Mouse (Mus musculus): ENCODE results near the gene Plekhg5. TPM values are rescaled to one million over a fixed set of nuclear protein-coding genes. Genes with fewer than 3 reads are reported as not detected.

Gene Plekhg5
- polyA plus RNA-seq, 1 experiment from 2014 or later, result 8.9 TPM

GRCm38 (mm10) chr4:152140441-152140840 lies 68.1 kb downstream of the Plekhg5 start:
- Histone ChIP-seq H3K36me3 (ENCODE audit: control insufficient read depth, insufficient read depth, low read length) (no peaks in the 10 kb centered on the region), H3K9ac (ENCODE audit: low read depth, low read length) (no peak overlapping the region), H3K27ac (ENCODE audit: low read depth, low read length) (no peak overlapping the region), H3K4me3 (ENCODE audit: low read depth, low read length) (no peak overlapping the region), H3K9me3 (ENCODE audit: control insufficient read depth, low read length) (no peaks in the 10 kb centered on the region), H3K4me2 (no peak overlapping the region), H3K4me1 (replicated peaks; ENCODE audit: control insufficient read depth, insufficient read depth, low read length) (peaks cover 8% of the 10 kb centered on the region), H3K27me3 (replicated peaks; ENCODE audit: control insufficient read depth, insufficient read depth, low read length) (peaks cover 12% of the 10 kb centered on the region)
- DNase-seq (ENCODE audit: low spot score) (no peak), ATAC-seq (replicated peaks; ENCODE audit: low FRiP score) (no peak)
- 28% methylated on average over 6 of the region's 6 CpGs for WGBS

DNA sequence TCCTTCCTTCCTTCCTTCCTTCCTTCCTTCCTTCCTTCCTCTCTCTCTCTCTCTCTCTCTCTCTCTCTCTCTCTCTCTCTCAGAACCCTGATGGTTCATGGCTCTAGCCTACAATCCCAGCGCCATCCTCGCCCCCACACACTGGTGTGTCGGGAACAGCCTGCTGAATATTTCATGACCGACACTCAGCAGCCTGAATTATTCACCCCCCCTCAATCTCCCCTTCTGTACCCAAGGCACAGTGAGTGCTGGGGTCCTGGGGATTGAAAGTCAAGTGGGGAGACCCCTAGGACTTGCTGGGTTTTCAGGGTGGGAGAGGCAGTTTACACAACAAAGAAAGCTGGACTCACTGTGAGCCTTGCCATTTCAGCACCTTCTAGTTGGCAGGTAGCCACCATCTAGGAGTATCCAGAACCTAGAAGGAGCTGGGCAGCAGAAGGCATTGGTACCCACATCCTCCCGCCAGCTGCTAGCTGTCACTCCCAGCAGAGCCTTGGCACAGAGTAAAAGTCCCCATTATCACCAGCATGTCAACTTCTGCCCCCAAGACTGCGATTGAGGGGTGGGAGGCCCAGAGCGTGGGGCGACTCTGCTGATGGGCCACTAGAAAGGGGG lies 69.3 kb downstream of the Plekhg5 start:
- ATAC-seq (replicated peaks; ENCODE audit: low FRiP score) (no peak), DNase-seq (ENCODE audit: low spot score) (no peak)
- H3K9ac ChIP-seq (ENCODE audit: low read depth, low read length), result no peak overlapping the region
- H3K4me2 ChIP-seq, result no peak overlapping the region
- peaks cover 12% of the 10 kb centered on the region for H3K27me3 ChIP-seq (replicated peaks; ENCODE audit: control insufficient read depth, insufficient read depth, low read length)
- no peak overlapping the region for H3K4me3 ChIP-seq (ENCODE audit: low read depth, low read length)
- peaks cover 8% of the 10 kb centered on the region for H3K4me1 ChIP-seq (replicated peaks; ENCODE audit: control insufficient read depth, insufficient read depth, low read length)
- H3K36me3 ChIP-seq (ENCODE audit: control insufficient read depth, insufficient read depth, low read length), result no peaks in the 10 kb centered on the region
- 78% methylated on average over 8 of the region's 8 CpGs for WGBS
- no peak overlapping the region for H3K27ac ChIP-seq (ENCODE audit: low read depth, low read length)
- no peaks in the 10 kb centered on the region for H3K9me3 ChIP-seq (ENCODE audit: control insufficient read depth, low read length)

DNA sequence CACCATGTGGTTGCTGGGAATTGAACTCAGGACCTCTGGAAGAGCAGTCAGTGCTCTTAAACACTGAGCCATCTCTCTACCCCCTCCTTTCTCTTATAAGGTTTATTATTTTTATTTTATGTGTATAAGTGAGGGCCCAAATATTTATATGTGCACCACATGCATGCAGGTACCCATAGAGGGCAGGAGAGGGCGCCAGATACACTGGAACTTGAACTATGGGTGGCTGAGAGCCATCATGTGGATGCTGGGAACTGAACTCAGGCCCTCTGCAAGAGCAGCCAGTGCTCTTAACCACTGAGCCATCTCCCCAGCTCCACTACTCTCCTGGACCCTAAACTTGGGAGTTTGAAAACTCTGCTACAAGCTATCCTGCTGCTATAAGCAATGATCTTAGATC lies 71.3 kb downstream of the Plekhg5 start:
- peaks cover 5% of the 10 kb centered on the region for H3K4me1 ChIP-seq (replicated peaks; ENCODE audit: control insufficient read depth, insufficient read depth, low read length)
- peaks cover 9% of the 10 kb centered on the region for H3K27me3 ChIP-seq (replicated peaks; ENCODE audit: control insufficient read depth, insufficient read depth, low read length)
- WGBS, result 33% methylated on average over 1 of the region's 1 CpGs
- ATAC-seq (replicated peaks; ENCODE audit: low FRiP score) (no peak), DNase-seq (ENCODE audit: low spot score) (no peak)
- no peak overlapping the region for H3K4me3 ChIP-seq (ENCODE audit: low read depth, low read length)
- H3K9me3 ChIP-seq (ENCODE audit: control insufficient read depth, low read length), result no peaks in the 10 kb centered on the region
- H3K27ac ChIP-seq (ENCODE audit: low read depth, low read length), result no peak overlapping the region
- H3K4me2 ChIP-seq, result no peak overlapping the region
- H3K36me3 ChIP-seq (ENCODE audit: control insufficient read depth, insufficient read depth, low read length), result no peaks in the 10 kb centered on the region
- no peak overlapping the region for H3K9ac ChIP-seq (ENCODE audit: low read depth, low read length)

- Histone ChIP-seq H3K9ac (ENCODE audit: low read depth, low read length) (no peak overlapping the region), H3K27me3 (replicated peaks; ENCODE audit: control insufficient read depth, insufficient read depth, low read length) (peaks cover 26% of the 10 kb centered on the region), H3K4me2 (no peak overlapping the region), H3K4me1 (replicated peaks; ENCODE audit: control insufficient read depth, insufficient read depth, low read length) (peaks cover 3% of the 10 kb centered on the region), H3K27ac (ENCODE audit: low read depth, low read length) (no peak overlapping the region), H3K36me3 (ENCODE audit: control insufficient read depth, insufficient read depth, low read length) (no peaks in the 10 kb centered on the region), H3K9me3 (ENCODE audit: control insufficient read depth, low read length) (no peaks in the 10 kb centered on the region), H3K4me3 (ENCODE audit: low read depth, low read length) (no peak overlapping the region)
- 59% methylated on average over 10 of the region's 10 CpGs for WGBS
- no peak for ATAC-seq (replicated peaks; ENCODE audit: low FRiP score)
- DNase-seq (ENCODE audit: low spot score), result no peak
Observed at GRCm38 (mm10) chr4:152145473-152145872, 73.2 kb downstream of the Plekhg5 start.

DNA sequence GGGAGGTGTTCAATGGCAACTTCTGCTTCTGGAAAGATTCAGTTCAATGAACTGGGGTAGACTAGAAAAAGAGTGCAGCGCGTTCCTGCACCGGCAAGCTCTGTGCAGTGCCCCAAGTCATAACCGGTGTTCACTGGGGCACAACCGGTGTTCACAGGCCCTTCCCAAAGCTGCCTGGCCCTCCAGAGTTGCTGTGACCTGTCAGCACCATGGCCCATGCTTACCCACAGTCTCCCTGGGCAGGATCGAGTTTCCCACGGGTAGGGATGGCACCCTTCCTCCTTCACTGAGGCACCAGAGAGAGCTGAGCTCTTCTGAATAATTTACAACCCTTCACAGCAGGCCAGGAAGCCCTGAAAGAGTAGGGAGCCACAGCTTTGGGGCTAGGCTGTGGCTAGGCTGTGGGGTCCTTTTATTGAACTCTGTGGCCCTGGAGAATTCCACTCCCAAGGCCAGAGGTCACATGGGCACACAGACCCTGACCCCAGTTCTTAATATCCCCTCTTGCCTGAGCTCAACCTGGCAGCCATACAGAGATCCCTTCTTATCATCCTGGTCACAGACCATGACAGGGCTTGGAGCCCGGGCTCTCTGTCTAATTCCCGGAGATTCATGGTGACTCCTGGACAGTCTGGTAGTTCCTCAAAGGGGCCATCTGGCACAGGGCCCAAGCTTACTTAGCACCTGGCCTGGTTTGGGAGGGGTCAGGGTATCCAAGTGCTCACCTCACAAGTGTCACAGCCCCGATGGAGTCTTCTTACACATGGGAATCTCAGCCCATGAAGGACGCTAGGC lies 73.9 kb downstream of the Plekhg5 start:
- DNase-seq (ENCODE audit: low spot score), result no peak
- ATAC-seq (replicated peaks; ENCODE audit: low FRiP score), result no peak
- 66% methylated on average over 11 of the region's 11 CpGs for WGBS

GRCm38 (mm10) chr4:152150546-152150945 lies 78.2 kb downstream of the Plekhg5 start:
- WGBS, result 43% methylated on average over 4 of the region's 4 CpGs
- no peaks in the 10 kb centered on the region for H3K36me3 ChIP-seq (ENCODE audit: control insufficient read depth, insufficient read depth, low read length)
- peaks cover 21% of the 10 kb centered on the region for H3K4me1 ChIP-seq (replicated peaks; ENCODE audit: control insufficient read depth, insufficient read depth, low read length)
- no peak overlapping the region for H3K4me3 ChIP-seq (ENCODE audit: low read depth, low read length)
- ATAC-seq (replicated peaks; ENCODE audit: low FRiP score) (no peak), DNase-seq (ENCODE audit: low spot score) (no peak)
- no peak overlapping the region for H3K9ac ChIP-seq (ENCODE audit: low read depth, low read length)
- H3K27ac ChIP-seq (ENCODE audit: low read depth, low read length), result no peak overlapping the region
- H3K27me3 ChIP-seq (replicated peaks; ENCODE audit: control insufficient read depth, insufficient read depth, low read length), result peaks cover 52% of the 10 kb centered on the region
- H3K9me3 ChIP-seq (ENCODE audit: control insufficient read depth, low read length), result no peaks in the 10 kb centered on the region
- no peak overlapping the region for H3K4me2 ChIP-seq

More for the DNA sequence above, 73.9 kb downstream of the Plekhg5 start:
- H3K4me1 ChIP-seq (replicated peaks; ENCODE audit: control insufficient read depth, insufficient read depth, low read length), result peaks cover 6% of the 10 kb centered on the region
- H3K36me3 ChIP-seq (ENCODE audit: control insufficient read depth, insufficient read depth, low read length), result no peaks in the 10 kb centered on the region
- H3K4me3 ChIP-seq (ENCODE audit: low read depth, low read length), result no peak overlapping the region
- H3K4me2 ChIP-seq, result no peak overlapping the region
- H3K27me3 ChIP-seq (replicated peaks; ENCODE audit: control insufficient read depth, insufficient read depth, low read length), result peaks cover 32% of the 10 kb centered on the region
- H3K9me3 ChIP-seq (ENCODE audit: control insufficient read depth, low read length), result no peaks in the 10 kb centered on the region
- no peak overlapping the region for H3K27ac ChIP-seq (ENCODE audit: low read depth, low read length)
- no peak overlapping the region for H3K9ac ChIP-seq (ENCODE audit: low read depth, low read length)

- peak; percentile 48; the same call in 1 of the 2 replicates for ATAC-seq (replicated peaks; ENCODE audit: low FRiP score)
Observed at GRCm38 (mm10) chr4:152151451-152151965, 79.2 kb downstream of the Plekhg5 start.

GRCm38 (mm10) chr4:152151966-152152544 lies 79.8 kb downstream of the Plekhg5 start, which contains the start of gene Espn:
Gene Espn (minus strand): TSS chr4:152152371.
- Histone ChIP-seq H3K27ac (ENCODE audit: low read depth, low read length) (no peak within 1 kb of the TSS), H3K36me3 (ENCODE audit: control insufficient read depth, insufficient read depth, low read length) (no peaks in the 10 kb centered on the region), H3K9ac (ENCODE audit: low read depth, low read length) (peak within 1 kb of the TSS; percentile 50), H3K4me1 (replicated peaks; ENCODE audit: control insufficient read depth, insufficient read depth, low read length) (peaks cover 21% of the 10 kb centered on the region), H3K27me3 (replicated peaks; ENCODE audit: control insufficient read depth, insufficient read depth, low read length) (peaks cover 52% of the 10 kb centered on the region), H3K4me2 (peak within 1 kb of the TSS; percentile 94), H3K9me3 (ENCODE audit: control insufficient read depth, low read length) (no peaks in the 10 kb centered on the region), H3K4me3 (ENCODE audit: low read depth, low read length) (peak within 1 kb of the TSS; percentile 59)
- under 1% methylated on average over 53 of the region's 57 CpGs for WGBS
- DNase-seq (ENCODE audit: low spot score), result peak; percentile 87
- peak; percentile 84 for ATAC-seq (replicated peaks; ENCODE audit: low FRiP score)

More at GRCm38 (mm10) chr4:152151451-152151965, 79.2 kb downstream of the Plekhg5 start:
- Histone ChIP-seq H3K4me2 (peak overlapping the region; percentile 94), H3K27me3 (replicated peaks; ENCODE audit: control insufficient read depth, insufficient read depth, low read length) (peaks cover 52% of the 10 kb centered on the region), H3K9ac (ENCODE audit: low read depth, low read length) (peak overlapping the region; percentile 50; the same call in 1 of the 2 replicates), H3K4me3 (ENCODE audit: low read depth, low read length) (peak overlapping the region; percentile 59), H3K4me1 (replicated peaks; ENCODE audit: control insufficient read depth, insufficient read depth, low read length) (peaks cover 21% of the 10 kb centered on the region), H3K27ac (ENCODE audit: low read depth, low read length) (no peak overlapping the region), H3K9me3 (ENCODE audit: control insufficient read depth, low read length) (no peaks in the 10 kb centered on the region), H3K36me3 (ENCODE audit: control insufficient read depth, insufficient read depth, low read length) (no peaks in the 10 kb centered on the region)
- no peak for DNase-seq (ENCODE audit: low spot score)
- WGBS, result 15% methylated on average over 7 of the region's 7 CpGs

All from liver, embryonic 11.5 days (tissue).